Mouse (Mus musculus): ENCODE data around the gene Zbtb25. TPM values are rescaled to one million over a fixed set of nuclear protein-coding genes. Genes with fewer than 3 reads are reported as not detected.

Gene Zbtb25
- polyA plus RNA-seq, 1 experiment = 29.2 TPM

DNA sequence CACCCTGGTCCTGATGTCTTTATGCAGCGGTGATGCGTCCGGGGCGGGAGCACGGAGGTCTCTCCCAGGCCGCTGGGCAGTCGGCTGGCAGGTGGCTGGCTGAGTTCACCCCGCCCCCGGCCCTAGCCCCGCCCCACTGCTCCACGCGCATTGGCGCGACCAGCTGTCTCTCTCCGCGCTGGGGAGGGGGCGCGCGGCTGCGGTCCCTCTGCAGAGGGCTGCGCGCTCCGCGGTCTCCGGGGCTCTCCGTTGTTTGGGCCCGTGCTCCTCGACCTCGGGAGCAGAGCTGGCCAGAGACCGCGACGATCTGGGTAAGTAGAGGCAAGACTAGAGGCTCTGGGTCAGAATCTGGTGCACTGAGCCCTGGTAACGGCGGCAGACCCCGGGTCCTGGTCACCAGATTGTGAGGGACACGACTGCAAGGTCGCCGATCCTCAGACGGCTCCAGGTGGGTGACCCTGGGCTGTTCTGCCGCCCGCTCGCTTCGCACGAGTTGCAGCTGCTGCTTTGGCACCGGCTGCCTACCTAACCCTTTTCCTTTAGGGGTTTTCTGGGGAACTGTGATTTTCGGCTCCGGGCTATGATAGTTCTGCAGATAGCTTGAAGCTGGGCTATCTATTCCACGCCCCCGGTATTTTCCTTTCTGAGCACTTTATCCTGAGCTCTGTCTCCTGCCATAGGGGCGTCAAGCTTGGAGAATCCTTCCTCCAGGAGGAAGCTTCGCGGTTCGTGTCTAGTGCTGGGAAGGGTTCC lies 44.5 kb downstream of the Zbtb25 start, which contains the start of gene Akap5:
TSS of gene Akap5 (plus strand) at position 213 of the 753 bp plus-strand sequence.
- Histone ChIP-seq H3K4me3 (ENCODE audit: insufficient read depth, low read length) (peak within 1 kb of the TSS; percentile 43), H3K27ac (ENCODE audit: insufficient read depth, low read length) (no peak within 1 kb of the TSS), H3K4me1 (ENCODE audit: control insufficient read depth, insufficient read depth, low read length) (no peaks in the 10 kb centered on the region)
- no peak for TF ChIP-seq CTCF (IDR thresholded peaks at IDR 0.05; ENCODE audit: borderline replicate concordance, insufficient read depth, low read length)
- no peak for TF ChIP-seq POLR2A (IDR thresholded peaks at IDR 0.05; ENCODE audit: low read depth, low read length)

DNA sequence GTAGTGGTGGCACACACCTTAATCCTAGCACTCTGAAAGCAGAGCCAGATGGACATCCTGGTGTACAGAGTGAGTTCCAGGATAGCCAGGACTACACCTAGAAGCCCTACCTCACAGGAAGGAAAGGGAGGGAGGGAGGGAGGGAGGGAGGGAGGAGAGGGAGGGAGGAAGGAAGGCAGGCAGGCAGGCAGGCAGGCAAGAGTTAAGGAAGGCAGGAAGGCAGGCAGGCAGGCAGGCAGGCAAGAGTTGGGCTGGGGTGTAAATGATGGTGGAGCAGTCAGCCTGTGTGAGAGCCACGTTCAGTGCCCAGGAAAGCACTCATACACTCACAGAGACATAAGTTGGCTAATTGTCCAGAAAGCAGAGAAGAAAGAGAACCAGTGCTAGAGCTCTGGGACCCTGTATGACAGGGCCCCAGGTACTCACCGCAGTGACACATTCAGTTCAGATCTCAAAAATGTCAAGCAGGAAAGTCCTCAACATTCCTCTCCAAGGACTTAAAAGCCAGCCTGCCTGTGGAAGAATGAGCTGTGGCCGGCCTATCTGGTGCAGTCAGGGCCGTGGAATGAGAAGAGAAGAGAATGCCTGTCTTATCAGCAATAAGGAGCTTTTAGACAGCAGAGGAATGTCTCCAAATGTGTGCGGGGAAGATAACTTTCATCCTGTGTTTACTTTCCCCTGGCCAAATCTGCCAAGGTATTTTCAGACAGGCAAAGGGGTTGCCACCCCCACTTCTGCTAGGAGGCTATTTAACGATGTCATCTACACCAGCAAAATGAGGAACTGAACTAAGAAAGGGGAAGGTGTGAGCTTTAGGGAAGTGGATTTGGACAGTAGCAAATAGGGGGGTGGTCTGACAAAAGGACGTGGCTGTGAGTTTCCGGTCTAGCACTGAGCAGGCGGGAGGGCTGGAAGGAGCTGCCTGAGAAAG lies 50.9 kb downstream of the Zbtb25 start:
- H3K4me3 ChIP-seq (ENCODE audit: insufficient read depth, low read length) = no peak overlapping the region

DNA sequence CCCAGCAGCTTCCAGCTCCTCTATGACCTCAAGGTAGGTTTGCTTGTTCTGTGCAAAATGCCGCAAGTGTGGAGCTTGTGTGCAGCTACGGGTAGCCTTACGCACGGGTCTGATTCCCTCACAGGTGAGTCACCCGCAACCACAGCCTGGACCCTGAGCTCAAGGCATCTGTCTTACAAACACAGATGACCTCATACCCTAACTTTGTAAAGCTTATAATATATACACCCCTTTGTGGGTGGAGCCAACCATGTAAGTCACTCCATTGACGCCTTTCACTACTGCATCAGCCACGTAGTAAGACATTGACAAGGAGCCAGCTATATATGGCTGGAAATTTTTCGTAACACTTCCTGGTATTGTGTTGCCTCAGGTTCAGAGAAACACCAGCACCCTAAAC lies 57.5 kb downstream of the Zbtb25 start:
- no peak overlapping the region for H3K4me3 ChIP-seq (ENCODE audit: insufficient read depth, low read length)
- peaks cover 2% of the 10 kb centered on the region; the same call in 1 of the 2 replicates for H3K4me1 ChIP-seq (ENCODE audit: control insufficient read depth, insufficient read depth, low read length)
- no peak for TF ChIP-seq CTCF (IDR thresholded peaks at IDR 0.05; ENCODE audit: borderline replicate concordance, insufficient read depth, low read length)
- TF ChIP-seq POLR2A (IDR thresholded peaks at IDR 0.05; ENCODE audit: low read depth, low read length) = no peak
- no peak overlapping the region for H3K27ac ChIP-seq (ENCODE audit: insufficient read depth, low read length)

More for the DNA sequence above, 50.9 kb downstream of the Zbtb25 start:
- TF ChIP-seq POLR2A (IDR thresholded peaks at IDR 0.05; ENCODE audit: low read depth, low read length) = no peak
- TF ChIP-seq CTCF (IDR thresholded peaks at IDR 0.05; ENCODE audit: borderline replicate concordance, insufficient read depth, low read length) = no peak
- Histone ChIP-seq H3K27ac (ENCODE audit: insufficient read depth, low read length) (peak overlapping the region; percentile 49; the same call in 1 of the 2 replicates), H3K4me1 (ENCODE audit: control insufficient read depth, insufficient read depth, low read length) (peaks cover 6% of the 10 kb centered on the region; the same call in 1 of the 2 replicates)

DNA sequence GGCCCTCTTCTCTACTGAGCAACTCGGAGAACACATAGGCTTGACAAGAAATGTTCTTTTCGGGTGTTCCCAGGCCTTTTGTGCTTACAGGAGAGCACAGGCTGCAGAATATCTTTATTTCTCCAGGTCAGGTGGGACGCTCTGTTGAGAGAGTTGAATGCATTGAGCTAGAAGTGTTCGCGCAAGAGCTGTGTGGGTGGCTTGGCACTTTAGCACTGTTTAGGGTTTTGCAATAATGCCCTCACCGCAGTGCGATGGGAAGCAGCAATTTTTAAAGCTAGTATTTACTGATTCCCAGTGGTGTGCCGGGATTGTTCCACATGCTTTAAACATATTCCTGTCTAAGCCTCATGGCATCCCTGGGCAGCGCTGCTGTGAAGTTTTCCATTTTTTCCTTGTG lies 58.2 kb downstream of the Zbtb25 start:
- H3K4me3 ChIP-seq (ENCODE audit: insufficient read depth, low read length) = no peak overlapping the region
- peaks cover 5% of the 10 kb centered on the region; the same call in 1 of the 2 replicates for H3K4me1 ChIP-seq (ENCODE audit: control insufficient read depth, insufficient read depth, low read length)
- TF ChIP-seq CTCF (IDR thresholded peaks at IDR 0.05; ENCODE audit: borderline replicate concordance, insufficient read depth, low read length) (no peak), POLR2A (IDR thresholded peaks at IDR 0.05; ENCODE audit: low read depth, low read length) (no peak)
- H3K27ac ChIP-seq (ENCODE audit: insufficient read depth, low read length) = no peak overlapping the region

DNA sequence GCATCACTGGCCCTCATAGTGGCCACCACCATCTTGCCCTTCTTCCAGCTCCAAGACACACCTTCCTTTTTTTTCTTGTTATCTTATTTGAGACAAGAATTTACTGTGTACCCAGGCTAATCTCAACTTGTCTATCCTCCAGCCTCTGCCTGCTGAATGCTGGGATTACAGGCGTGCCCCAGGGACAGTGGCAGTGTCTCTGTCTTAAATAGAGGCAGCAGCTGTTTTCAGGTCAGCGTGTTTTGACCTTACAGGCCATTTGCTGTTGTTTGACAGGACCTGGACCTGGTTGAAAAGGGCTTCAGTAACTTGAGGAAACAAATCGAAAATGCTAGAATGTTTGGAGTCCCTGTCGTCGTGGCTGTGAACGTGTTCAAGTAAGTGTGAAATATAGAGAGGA lies 58.8 kb downstream of the Zbtb25 start:
- peaks cover 5% of the 10 kb centered on the region; the same call in 1 of the 2 replicates for H3K4me1 ChIP-seq (ENCODE audit: control insufficient read depth, insufficient read depth, low read length)
- TF ChIP-seq POLR2A (IDR thresholded peaks at IDR 0.05; ENCODE audit: low read depth, low read length) (no peak), CTCF (IDR thresholded peaks at IDR 0.05; ENCODE audit: borderline replicate concordance, insufficient read depth, low read length) (no peak)
- H3K27ac ChIP-seq (ENCODE audit: insufficient read depth, low read length) = no peak overlapping the region
- no peak overlapping the region for H3K4me3 ChIP-seq (ENCODE audit: insufficient read depth, low read length)

DNA sequence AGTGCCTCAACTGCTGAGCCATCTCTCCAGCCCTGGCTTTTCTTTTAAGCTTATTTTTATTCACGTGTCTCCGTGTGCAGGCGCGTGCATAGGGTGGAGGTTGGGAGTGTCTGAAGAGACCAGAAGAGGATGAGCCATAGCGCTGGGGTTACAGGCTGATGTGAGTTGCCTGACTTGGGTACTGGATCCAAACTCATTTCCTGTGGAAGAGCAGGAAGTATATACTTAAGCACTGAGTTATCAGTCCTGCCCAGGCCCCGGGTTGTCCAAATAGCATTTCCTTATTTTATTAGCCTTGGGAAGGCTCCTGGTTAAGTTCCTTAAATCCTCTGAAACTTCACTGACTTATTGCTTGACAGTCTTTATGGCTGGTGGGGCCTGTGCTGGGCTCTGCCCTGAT lies 59.4 kb downstream of the Zbtb25 start:
- H3K4me3 ChIP-seq (ENCODE audit: insufficient read depth, low read length) = no peak overlapping the region
- H3K4me1 ChIP-seq (ENCODE audit: control insufficient read depth, insufficient read depth, low read length) = peaks cover 5% of the 10 kb centered on the region; the same call in 1 of the 2 replicates
- TF ChIP-seq CTCF (IDR thresholded peaks at IDR 0.05; ENCODE audit: borderline replicate concordance, insufficient read depth, low read length) (no peak), POLR2A (IDR thresholded peaks at IDR 0.05; ENCODE audit: low read depth, low read length) (no peak)
- H3K27ac ChIP-seq (ENCODE audit: insufficient read depth, low read length) = no peak overlapping the region

DNA sequence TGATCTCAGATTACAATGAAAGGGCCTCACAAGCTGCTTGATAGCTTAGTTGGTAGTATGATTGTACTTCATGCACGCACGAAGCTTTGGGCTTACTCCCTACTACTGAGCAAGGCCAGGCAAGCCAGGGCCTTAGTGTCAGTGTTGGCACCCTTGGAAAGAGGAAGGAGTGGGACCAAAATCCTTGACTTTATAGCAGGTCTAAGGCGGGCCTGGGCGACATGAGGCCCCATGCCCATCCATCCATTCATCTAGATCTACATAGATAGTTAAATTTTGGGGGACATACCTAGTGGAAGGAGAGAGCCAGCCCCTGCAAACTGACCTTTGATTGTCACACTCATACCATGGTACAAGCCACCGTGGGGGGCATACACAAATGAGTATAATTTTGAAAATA lies 61.0 kb downstream of the Zbtb25 start:
- no peak for TF ChIP-seq POLR2A (IDR thresholded peaks at IDR 0.05; ENCODE audit: low read depth, low read length)
- Histone ChIP-seq H3K4me3 (ENCODE audit: insufficient read depth, low read length) (no peak overlapping the region), H3K4me1 (ENCODE audit: control insufficient read depth, insufficient read depth, low read length) (peaks cover 5% of the 10 kb centered on the region; the same call in 1 of the 2 replicates), H3K27ac (ENCODE audit: insufficient read depth, low read length) (peak overlapping the region; percentile 84)

DNA sequence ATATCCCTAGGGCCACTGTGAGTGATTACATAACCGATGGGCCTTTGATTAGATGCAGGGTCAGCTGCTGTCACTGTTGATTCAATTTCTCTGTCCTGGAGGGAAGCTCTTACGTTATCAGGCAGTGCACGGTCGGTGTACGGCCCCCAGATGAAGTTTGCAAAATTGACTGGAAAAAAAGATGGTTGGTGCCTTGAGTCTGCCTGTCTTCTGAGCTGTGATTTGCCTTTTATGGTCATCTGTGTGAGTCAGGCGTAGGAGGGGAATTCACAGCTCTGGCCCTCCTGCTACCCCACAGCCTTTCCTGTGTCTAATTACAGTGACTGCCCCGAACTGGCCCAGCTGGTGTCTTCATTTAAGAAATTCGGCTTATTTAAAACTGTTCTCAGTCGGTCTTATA lies 61.4 kb downstream of the Zbtb25 start:
- no peak overlapping the region for H3K4me3 ChIP-seq (ENCODE audit: insufficient read depth, low read length)
- H3K4me1 ChIP-seq (ENCODE audit: control insufficient read depth, insufficient read depth, low read length) = peaks cover 5% of the 10 kb centered on the region; the same call in 1 of the 2 replicates
- H3K27ac ChIP-seq (ENCODE audit: insufficient read depth, low read length) = peak overlapping the region; percentile 86
- no peak for TF ChIP-seq CTCF (IDR thresholded peaks at IDR 0.05; ENCODE audit: borderline replicate concordance, insufficient read depth, low read length)
- TF ChIP-seq POLR2A (IDR thresholded peaks at IDR 0.05; ENCODE audit: low read depth, low read length) = no peak

DNA sequence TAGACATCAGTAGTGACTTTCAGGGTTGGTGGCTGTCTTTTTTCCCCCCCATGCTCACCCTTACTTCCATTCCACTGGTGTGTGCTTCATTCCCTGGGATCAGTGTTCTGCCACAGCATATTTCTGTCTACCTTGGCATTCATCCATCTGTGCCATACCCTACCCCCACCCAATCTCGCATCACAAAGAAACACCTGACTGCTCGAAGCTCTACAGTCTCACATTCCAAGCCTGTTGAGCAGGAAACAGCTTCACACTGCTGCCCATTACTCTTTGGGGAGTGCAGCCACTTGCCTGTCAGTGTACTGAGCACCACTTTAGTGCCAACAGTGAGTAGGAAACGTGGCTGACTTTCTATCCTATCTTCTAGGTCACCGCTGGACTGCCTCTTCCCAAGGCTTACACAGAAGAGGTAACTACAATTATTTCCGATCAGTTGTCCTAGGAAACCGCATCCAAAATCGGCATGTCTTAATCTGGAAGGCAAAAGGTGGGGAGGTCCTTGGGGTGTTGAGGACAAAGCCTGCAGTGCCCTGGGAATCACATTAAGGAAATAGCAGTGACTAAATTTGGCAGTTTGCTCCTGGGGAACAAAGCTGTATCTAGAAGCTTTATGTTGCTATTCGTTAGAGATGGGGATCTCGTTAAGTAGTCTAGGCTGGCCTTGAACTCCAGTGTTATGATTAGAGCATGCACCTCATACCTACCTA lies 62.4 kb downstream of the Zbtb25 start:
- no peak overlapping the region for H3K4me3 ChIP-seq (ENCODE audit: insufficient read depth, low read length)
- peaks cover 5% of the 10 kb centered on the region; the same call in 1 of the 2 replicates for H3K4me1 ChIP-seq (ENCODE audit: control insufficient read depth, insufficient read depth, low read length)
- TF ChIP-seq POLR2A (IDR thresholded peaks at IDR 0.05; ENCODE audit: low read depth, low read length) (no peak), CTCF (IDR thresholded peaks at IDR 0.05; ENCODE audit: borderline replicate concordance, insufficient read depth, low read length) (no peak)
- peak overlapping the region; percentile 86 for H3K27ac ChIP-seq (ENCODE audit: insufficient read depth, low read length)
